Mouse (Mus musculus) heart, postnatal 4 days (tissue): ENCODE results near the gene Aplp1. TPM values are rescaled to one million over a fixed set of nuclear protein-coding genes. Genes with fewer than 3 reads are reported as not detected.

ENCODE experiments used
- DNase-seq: peaks from one replicate; pipeline ENCODE4 v3.0.0; 2021
- total RNA-seq, 2 experiments: library from RNA; stranded (reverse); gene quantifications; 2 replicates each; pipeline ENCODE4 v1.2.3; 2021

Gene Aplp1
- total RNA-seq, 2 experiments from 2014 or later: 6.0 to 7.4 TPM

- DNase-seq: no peak
These were observed 36.7 kb downstream of the Aplp1 start for GRCm38 (mm10) chr7:30408639-30409038.

- DNase-seq: no peak
These were observed 43.0 kb downstream of the Aplp1 start for GRCm38 (mm10) chr7:30402343-30402742.

- no peak for DNase-seq
These were observed 45.7 kb downstream of the Aplp1 start for GRCm38 (mm10) chr7:30399671-30400070.

GRCm38 (mm10) chr7:30394871-30395270, 50.5 kb downstream of the Aplp1 start:
- no peak for DNase-seq

- peak; percentile 26 for DNase-seq
These were observed 51.0 kb downstream of the Aplp1 start for GRCm38 (mm10) chr7:30394379-30394778.

GRCm38 (mm10) chr7:30393631-30394030, 51.7 kb downstream of the Aplp1 start:
- DNase-seq: no peak

- no peak for DNase-seq
These were observed 52.4 kb downstream of the Aplp1 start for GRCm38 (mm10) chr7:30392746-30393520.

Other genes with a start within 250 kb of the Aplp1 start
- 100 to 1,000 TPM; 251 to 261 TPM for gene Capns1, start 246.7 kb downstream of the Aplp1 start, total RNA-seq
- 10 to 100 TPM; 61.9 to 70.3 TPM for gene Polr2i, start 213.6 kb downstream of the Aplp1 start, total RNA-seq
- 10 to 100 TPM; 77.2 to 78.9 TPM for gene Tbcb, start 213.3 kb downstream of the Aplp1 start, total RNA-seq
- not detected for gene Ovol3, start 209.8 kb downstream of the Aplp1 start, total RNA-seq
- under 1 TPM; 0.38 to 0.54 TPM for gene Thap8, start 165.4 kb downstream of the Aplp1 start, total RNA-seq
- 10 to 100 TPM in 1 of 2 experiments, 1 to 10 TPM in 1; 9.7 to 12.3 TPM for gene Wdr62, start 165.1 kb downstream of the Aplp1 start, total RNA-seq
- 10 to 100 TPM; 10.1 to 12.8 TPM for gene Clip3, start 153.8 kb downstream of the Aplp1 start, total RNA-seq
- 10 to 100 TPM; 29.4 to 30.8 TPM for gene Alkbh6, start 136.8 kb downstream of the Aplp1 start, total RNA-seq
- gene Syne4, start 130.7 kb downstream of the Aplp1 start, total RNA-seq: 1 to 10 TPM; 1.3 to 3.2 TPM
- gene E130208F15Rik, start 123.8 kb downstream of the Aplp1 start, total RNA-seq: under 1 TPM; 0.70 to 0.91 TPM
- 10 to 100 TPM; 15.5 to 16.6 TPM for gene Sdhaf1, start 121.6 kb downstream of the Aplp1 start, total RNA-seq
- gene Lrfn3, start 82.8 kb downstream of the Aplp1 start, total RNA-seq: 1 to 10 TPM; 1.4 to 2.2 TPM
- gene Tyrobp, start 31.8 kb downstream of the Aplp1 start, total RNA-seq: 10 to 100 TPM; 11.1 to 13.5 TPM
- gene Hcst, start 25.7 kb downstream of the Aplp1 start, total RNA-seq: under 1 TPM in 1 of 2 experiments, not detected in 1; 0.88 TPM
- gene Nfkbid, start 23.8 kb downstream of the Aplp1 start, total RNA-seq: 1 to 10 TPM in 1 of 2 experiments, under 1 TPM in 1; 0.43 to 1.3 TPM
- gene Kirrel2, start 12.2 kb upstream of the Aplp1 start, total RNA-seq: under 1 TPM in 1 of 2 experiments, not detected in 1; 0.34 TPM
- not detected for gene Nphs1, start 12.8 kb upstream of the Aplp1 start, total RNA-seq
- gene Prodh2, start 48.1 kb upstream of the Aplp1 start, total RNA-seq: not detected
- gene Arhgap33, start 89.5 kb upstream of the Aplp1 start, total RNA-seq: 10 to 100 TPM in 1 of 2 experiments, 1 to 10 TPM in 1; 7.3 to 12.8 TPM
- 100 to 1,000 TPM; 279 to 308 TPM for gene Hspb6, start 106.6 kb upstream of the Aplp1 start, total RNA-seq
- gene Proser3, start 106.8 kb upstream of the Aplp1 start, total RNA-seq: 1 to 10 TPM; 5.2 to 7.8 TPM
- gene Lin37, start 114.3 kb upstream of the Aplp1 start, total RNA-seq: 10 to 100 TPM; 14.8 to 17.1 TPM
- 10 to 100 TPM; 70.5 to 72.7 TPM for gene U2af1l4, start 117.8 kb upstream of the Aplp1 start, total RNA-seq
- 1 to 10 TPM; 2.1 to 3.1 TPM for gene Gm49396, start 117.8 kb upstream of the Aplp1 start, total RNA-seq
- gene Psenen, start 118.1 kb upstream of the Aplp1 start, total RNA-seq: 10 to 100 TPM; 80.0 to 83.8 TPM
- 1 to 10 TPM; 1.1 to 1.2 TPM for gene Igflr1, start 119.9 kb upstream of the Aplp1 start, total RNA-seq
- 10 to 100 TPM; 29.5 to 35.8 TPM for gene Kmt2b, start 143.2 kb upstream of the Aplp1 start, total RNA-seq
- gene Zbtb32, start 153.4 kb upstream of the Aplp1 start, total RNA-seq: not detected
- under 1 TPM; 0.62 to 0.86 TPM for gene Upk1a, start 167.3 kb upstream of the Aplp1 start, total RNA-seq
- gene Cox6b1, start 180.6 kb upstream of the Aplp1 start, total RNA-seq: 1,000 to 10,000 TPM; 2,883 to 3,014 TPM
- gene Etv2, start 190.3 kb upstream of the Aplp1 start, total RNA-seq: not detected
- 10 to 100 TPM; 58.8 to 62.2 TPM for gene Rbm42, start 204.8 kb upstream of the Aplp1 start, total RNA-seq
- gene Haus5, start 219.5 kb upstream of the Aplp1 start, total RNA-seq: 10 to 100 TPM; 13.1 to 16.6 TPM
- not detected for gene Pmis2, start 226.1 kb upstream of the Aplp1 start, total RNA-seq